Mouse (Mus musculus) c-Kit-positive CD71-negative TER-119-negative erythroid progenitor cells, embryonic 14.5 days (primary cell): Measurements from ENCODE around the gene Sprr2d.

Source experiments
- DNase-seq: peaks from one replicate; pipeline ENCODE4 v3.0.0-alpha.2; 2013; ENCODE audit warnings: low read depth

Sprr2d gene

DNA sequence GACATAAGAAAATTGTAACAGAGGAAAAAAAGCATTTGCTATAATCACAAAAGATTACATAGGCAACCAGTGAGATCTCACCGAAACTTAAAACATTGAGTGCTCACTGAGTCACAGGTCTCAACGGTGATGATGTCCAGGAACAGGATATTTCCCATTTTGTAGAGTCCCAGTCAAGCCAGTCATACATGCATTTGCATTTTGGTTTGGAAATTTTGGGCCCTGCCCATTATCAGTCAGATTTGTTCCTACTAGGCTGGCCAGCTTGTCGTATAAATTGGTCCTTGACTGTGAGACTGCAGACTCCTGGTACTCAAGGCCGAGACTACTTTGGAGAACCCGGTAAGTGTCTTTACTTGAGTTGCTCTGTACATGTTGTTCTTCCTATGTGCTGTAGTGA lies at the start of gene Sprr2d:
Sprr2d (plus strand) TSS at position 301 of the 400 bp plus-strand sequence.
- DNase-seq, result no peak

DNA sequence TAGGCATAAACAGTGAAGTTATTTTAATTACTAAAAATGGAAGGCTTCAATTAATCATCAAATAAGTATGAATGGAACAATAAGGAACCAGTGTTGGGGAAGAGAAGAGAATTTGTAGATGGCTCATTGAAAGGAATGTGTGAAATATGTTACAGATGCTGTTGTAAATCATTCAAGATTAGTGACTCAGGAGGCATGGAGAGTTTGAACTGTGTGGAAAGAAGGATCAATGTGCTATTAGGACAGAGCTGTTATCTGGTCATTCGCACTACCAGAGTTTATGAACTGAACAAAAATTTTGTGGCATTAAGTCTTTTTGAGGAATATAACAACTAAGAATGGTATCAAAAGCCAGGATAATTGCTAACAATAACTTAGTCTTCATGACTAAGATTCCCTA lies 31.5 kb upstream of the Sprr2d start:
- no peak for DNase-seq

- no peak for DNase-seq
These were observed 22.6 kb upstream of the Sprr2d start, which contains the start of gene Sprr2b for GRCm38 (mm10) chr3:92316320-92316719. Sprr2b (plus strand) TSS chr3:92316620.

DNA sequence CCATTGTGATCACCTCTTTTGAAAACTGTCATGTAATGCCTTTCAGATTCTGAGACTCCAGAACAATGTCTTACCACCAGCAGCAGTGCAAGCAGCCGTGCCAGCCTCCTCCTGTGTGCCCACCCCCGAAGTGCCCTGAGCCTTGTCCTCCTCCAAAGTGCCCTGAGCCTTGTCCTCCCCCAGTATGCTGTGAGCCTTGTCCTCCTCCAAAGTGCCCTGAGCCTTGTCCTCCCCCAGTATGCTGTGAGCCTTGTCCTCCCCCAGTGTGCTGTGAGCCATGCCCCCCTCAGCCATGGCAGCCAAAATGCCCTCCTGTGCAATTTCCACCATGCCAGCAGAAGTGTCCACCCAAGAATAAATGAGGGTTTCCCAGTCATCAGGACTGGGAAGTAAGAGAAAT lies 21.6 kb upstream of the Sprr2d start:
- DNase-seq, result no peak

GRCm38 (mm10) chr3:92336278-92336677 lies 2.7 kb upstream of the Sprr2d start:
- no peak for DNase-seq

DNA sequence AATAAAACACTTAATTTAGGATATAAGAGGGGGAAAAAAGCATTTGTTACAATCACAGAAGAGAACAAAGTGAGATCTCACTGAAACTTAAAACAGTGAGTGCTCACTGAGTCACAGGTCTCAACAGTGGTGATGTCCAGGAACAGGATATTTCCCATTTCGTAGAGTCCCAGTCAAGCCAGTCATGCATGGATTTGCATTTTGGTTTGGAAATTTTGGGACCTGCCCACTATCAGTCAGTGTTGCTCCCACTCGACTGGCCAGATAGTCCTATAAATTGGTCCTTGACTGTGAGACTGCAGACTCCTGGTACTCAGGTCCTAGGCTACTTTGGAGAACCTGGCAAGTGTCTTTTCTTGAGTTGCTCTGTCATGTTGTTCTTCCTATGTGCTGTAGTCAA lies 12.9 kb downstream of the Sprr2d start, which contains the start of gene Sprr2e:
Sprr2e (plus strand) TSS at position 301 of the 400 bp plus-strand sequence.
- DNase-seq, result no peak

DNA sequence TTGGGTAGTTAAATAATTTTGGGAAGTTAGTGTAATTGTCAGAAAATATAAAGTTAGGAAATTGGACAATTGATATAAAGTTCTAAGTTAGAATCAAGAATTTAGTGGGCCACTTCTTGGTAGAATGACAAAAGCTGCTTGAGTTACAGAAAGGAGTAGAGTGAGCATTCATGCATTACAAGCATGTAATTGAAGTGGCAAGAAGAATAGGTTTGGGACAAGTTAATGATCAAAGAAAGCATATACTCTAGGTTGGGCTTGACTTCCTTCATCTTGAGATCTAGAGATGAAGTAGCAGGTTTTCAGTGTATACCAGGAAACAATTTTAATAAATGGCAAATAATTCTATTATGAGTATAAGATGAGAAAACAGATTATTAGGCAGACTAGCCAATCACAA lies 22.7 kb downstream of the Sprr2d start:
- DNase-seq, result no peak

DNA sequence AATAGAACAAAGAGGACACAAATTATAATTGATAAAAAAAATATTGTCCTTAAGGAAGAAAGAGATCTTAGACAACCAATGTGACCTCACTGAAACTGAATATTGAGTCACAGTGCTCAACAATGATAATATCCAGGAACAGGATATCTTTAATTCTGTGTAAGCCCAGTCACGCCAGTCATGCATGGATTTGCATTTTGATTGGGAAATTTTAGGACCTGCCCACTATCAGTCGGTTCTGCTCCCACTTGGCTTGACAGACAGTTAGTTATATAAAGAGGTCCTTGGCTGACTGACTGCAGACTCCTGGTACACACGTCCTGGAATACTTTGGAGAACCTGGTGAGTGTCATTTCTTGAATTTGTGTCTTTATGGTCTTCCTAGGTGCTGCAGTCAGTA lies 25.9 kb downstream of the Sprr2d start, which contains the start of gene Sprr2f:
Sprr2f (plus strand) TSS at position 301 of the 400 bp plus-strand sequence.
- DNase-seq, result no peak

DNA sequence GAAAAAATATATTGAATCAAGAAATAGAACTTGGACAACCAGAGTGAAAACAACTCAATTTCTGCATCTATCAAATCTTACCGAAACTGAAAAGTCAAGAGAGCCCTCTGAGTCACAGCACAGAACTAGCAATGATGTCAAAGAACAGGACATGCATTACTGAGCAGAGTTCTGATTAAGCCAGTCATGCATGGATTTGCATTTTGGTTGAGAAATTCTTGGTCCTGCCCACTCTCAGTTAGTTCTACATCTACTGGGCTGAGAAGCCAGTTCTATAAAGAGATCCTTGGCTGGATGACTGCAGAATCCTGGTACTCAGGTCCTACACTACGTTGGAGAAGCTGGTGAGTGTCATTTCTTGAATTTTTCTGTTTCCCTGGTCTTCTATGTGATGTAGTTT lies 34.7 kb downstream of the Sprr2d start:
- no peak for DNase-seq

DNA sequence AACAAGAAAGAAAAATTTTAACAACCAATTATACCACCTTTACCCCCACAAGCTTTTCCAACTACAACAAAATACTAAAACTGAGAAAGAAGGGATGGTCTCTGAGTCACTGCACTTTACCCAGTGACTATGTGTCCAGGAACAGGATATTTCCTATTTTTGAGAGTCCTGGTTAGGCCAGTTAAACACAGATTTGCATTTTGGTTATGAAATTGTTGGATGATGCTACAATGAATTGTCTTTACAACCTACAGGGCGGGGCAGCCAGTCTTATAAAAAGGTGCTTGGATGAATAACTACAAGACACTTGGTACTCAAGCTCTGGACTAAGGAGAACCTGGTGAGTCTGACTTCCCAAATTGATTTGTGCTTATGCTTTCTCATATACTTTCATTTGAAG lies 46.4 kb downstream of the Sprr2d start, which contains the start of gene Sprr2h:
Sprr2h (plus strand) TSS at position 301 of the 400 bp plus-strand sequence.
- DNase-seq, result no peak
